Mouse (Mus musculus): ENCODE results near the gene Ankrd7.

DNA sequence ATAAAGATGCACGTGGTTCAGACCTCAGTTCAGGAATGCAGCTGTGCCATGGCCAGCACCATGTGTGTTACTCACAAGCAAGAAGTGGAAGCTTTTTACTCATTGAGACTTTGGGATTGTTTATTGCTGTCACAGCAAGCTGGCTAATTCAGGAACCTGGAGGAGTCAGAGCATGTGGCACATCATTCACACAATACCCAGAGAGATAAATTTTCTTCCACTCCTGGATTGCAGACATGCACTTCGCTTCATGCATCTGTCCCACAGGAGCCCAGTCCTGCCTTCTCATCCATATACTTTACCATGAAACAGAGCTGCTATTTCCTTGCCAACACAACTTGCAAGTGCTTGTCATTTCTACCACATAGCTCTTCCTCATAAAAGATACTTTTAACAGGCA lies 22.9 kb downstream of the Ankrd7 start:
- TF ChIP-seq ZC3H11A (IDR thresholded peaks at IDR 0.05; ENCODE audit: low read depth, low read length) (no peak), TCF12 (IDR thresholded peaks at IDR 0.05; ENCODE audit: low read depth, low read length) (no peak), SIN3A (IDR thresholded peaks at IDR 0.05; ENCODE audit: low read length) (no peak), CTCF (conservative IDR thresholded peaks at IDR 0.05 in 1 of 2, IDR thresholded peaks at IDR 0.05 in 1 of 2; ENCODE audit: low read depth in 2 of 2, low read length in 2 of 2) (no peak)

Data from CH12.LX (cell line).